ENCODE assay signal across 8 mouse cellular contexts in the genomic region with DNA sequence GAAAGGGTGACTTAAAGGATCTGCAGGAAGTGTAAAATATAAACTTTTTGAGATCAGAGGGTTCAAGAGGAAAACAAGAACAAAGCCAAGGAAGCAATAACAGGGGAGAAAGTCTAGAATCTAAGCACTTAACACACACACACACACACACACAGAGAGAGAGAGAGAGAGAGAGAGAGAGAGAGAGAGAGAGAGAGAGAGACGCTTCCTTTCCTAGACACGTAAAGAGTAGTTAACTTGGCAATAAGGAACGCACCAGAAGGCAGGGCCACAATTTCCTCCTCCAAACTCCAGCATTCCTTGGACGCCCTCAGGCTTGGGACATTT. TPM values are rescaled to one million over a fixed set of nuclear protein-coding genes. Genes with fewer than 3 reads are reported as not detected.
DNase-seq lines count a peak whose midpoint lies in the region; ATAC-seq lines count a peak whose summit lies in the region.

No protein-coding gene starts in this region.

- H3K27ac ChIP-seq in liver, embryonic 13.5 days, result peak overlapping the region; percentile 62

- no peaks in the 10 kb centered on the region for H3K36me3 ChIP-seq in erythroblast, embryonic 14.5 days (ENCODE audit: control insufficient read depth)
- H3K36me3 ChIP-seq in liver, embryonic 13.5 days, result no peaks in the 10 kb centered on the region

- no peak for ATAC-seq in erythroblast, adult 5-6 weeks (replicated peaks; ENCODE audit: low FRiP score, poor library complexity, severe bottlenecking)
- ATAC-seq in liver, embryonic 13.5 days (ENCODE audit: low read depth), result no peak

- H3K4me1 ChIP-seq in erythroblast, embryonic 14.5 days (ENCODE audit: control insufficient read depth), result peaks cover 28% of the 10 kb centered on the region
- peaks cover 31% of the 10 kb centered on the region for H3K4me1 ChIP-seq in liver, embryonic 13.5 days (replicated peaks)

- H3K27me3 ChIP-seq in erythroblast, embryonic 14.5 days (ENCODE audit: control insufficient read depth), result peaks cover 50% of the 10 kb centered on the region
- H3K27me3 ChIP-seq in liver, embryonic 13.5 days, result peaks cover 2% of the 10 kb centered on the region; the same call in 1 of the 2 replicates

- DNase-seq in thymus, postnatal 0 days (ENCODE audit: low spot score), result peak; percentile 26
- no peak for DNase-seq in thymus, adult 18-20 months
- DNase-seq in liver, embryonic 13.5 days, result no peak
- no peak for DNase-seq in frontal cortex, postnatal 10 days (ENCODE audit: low spot score in 2 of 2)
- no peak for DNase-seq in left cerebral cortex, postnatal 36 days (ENCODE audit: low spot score in 2 of 2)
- no peak for DNase-seq in layer of hippocampus, postnatal 36 days

- H3K9me3 ChIP-seq in erythroblast, embryonic 14.5 days (ENCODE audit: control insufficient read depth, low read length), result no peaks in the 10 kb centered on the region
- no peaks in the 10 kb centered on the region for H3K9me3 ChIP-seq in liver, embryonic 13.5 days (replicated peaks)

- 2% methylated on average over 4 of the region's 4 CpGs for WGBS in liver, embryonic 13.5 days (ENCODE audit: insufficient replicate concordance)

- peak overlapping the region; percentile 93 for H3K4me2 ChIP-seq in liver, embryonic 13.5 days

- H3K9ac ChIP-seq in liver, embryonic 13.5 days, result peak overlapping the region; percentile 81

- H3K4me3 ChIP-seq in erythroblast, embryonic 14.5 days (replicated peaks), result peak overlapping the region; percentile 81
- H3K4me3 ChIP-seq in liver, embryonic 13.5 days (replicated peaks), result peak overlapping the region; percentile 70

- intact Hi-C loops in left cerebral cortex, postnatal 36 days (cut with DNase I), result no loop called here

RNA-seq across cellular contexts. Expression of gene Arfip1, which starts 0.8 kb away (rescaled TPM):
- 0.04 and 0.10 TPM in 2 replicates for polyA plus RNA-seq in erythroblast, embryonic 14.5 days (2012)
- total RNA-seq in erythroblast, adult 5-6 weeks (2015; ENCODE audit: low replicate concordance), result 3.3 and 12.9 TPM in 2 replicates
- total RNA-seq in erythroblast, adult 5-6 weeks (2017; ENCODE audit: low replicate concordance), result 5.4 and 7.4 TPM in 2 replicates
- 49.5 and 50.5 TPM in 2 replicates for polyA plus RNA-seq in thymus, postnatal 0 days (2015; fragmentation: Nextera tagmentation; extraction: Ambion mirVana)
- 14.2 and 16.8 TPM in 2 replicates for polyA plus RNA-seq in liver, embryonic 13.5 days (2015; fragmentation: Nextera tagmentation; extraction: Ambion mirVana)
- total RNA-seq in left cerebral cortex, postnatal 36 days (2021), result 10 to 100 TPM; 16.7 to 17.4 TPM
- total RNA-seq in layer of hippocampus, postnatal 36 days (2021), result 10 to 100 TPM; 21.0 to 21.1 TPM

RNA-seq across cellular contexts. Expression of gene Tigd4, which starts 11.7 kb away (rescaled TPM):
- polyA plus RNA-seq in erythroblast, embryonic 14.5 days (2012), result not detected in 2 replicates
- not detected in 2 replicates for total RNA-seq in erythroblast, adult 5-6 weeks (2015; ENCODE audit: low replicate concordance)
- total RNA-seq in erythroblast, adult 5-6 weeks (2017; ENCODE audit: low replicate concordance), result not detected in 2 replicates
- polyA plus RNA-seq in thymus, postnatal 0 days (2015; fragmentation: Nextera tagmentation; extraction: Ambion mirVana), result not detected in 2 replicates
- polyA plus RNA-seq in liver, embryonic 13.5 days (2015; fragmentation: Nextera tagmentation; extraction: Ambion mirVana), result 0.08 TPM in 1 of 2 replicates, not detected in the other
- total RNA-seq in left cerebral cortex, postnatal 36 days (2021), result under 1 TPM in 1 of 2 experiments, not detected in 1; 0.10 TPM
- not detected for total RNA-seq in layer of hippocampus, postnatal 36 days (2021)
